Mouse (Mus musculus): ENCODE measurements around the gene Farsb. TPM values are rescaled to one million over a fixed set of nuclear protein-coding genes. Genes with fewer than 3 reads are reported as not detected.
A peak's percentile ranks its signal among the peaks of the same experiment; 100 is the strongest.
"Not testable (repeated sequence)": the region's sequence is repeated elsewhere in the genome, so short reads cannot be mapped to it uniquely, and the experiment has no call there.

The Farsb gene
- polyA plus RNA-seq, 1 experiment from 2014 or later = 123 TPM

GRCm38 (mm10) chr1:78525189-78525886 is 36.6 kb upstream of the Farsb start:
- WGBS = 37% methylated on average over 23 of the region's 23 CpGs

GRCm38 (mm10) chr1:78518907-78519306 is 30.2 kb upstream of the Farsb start:
- no peak for ATAC-seq (ENCODE audit: insufficient number of reproducible peaks, low FRiP score, low TSS enrichment, low read depth)

More at GRCm38 (mm10) chr1:78525189-78525886, 36.6 kb upstream of the Farsb start:
- Histone ChIP-seq H3K9ac (no peak overlapping the region), H3K36me3 (no peaks in the 10 kb centered on the region), H3K27me3 (no peaks in the 10 kb centered on the region), H3K4me3 (replicated peaks) (no peak overlapping the region), H3K27ac (replicated peaks) (no peak overlapping the region), H3K9me3 (replicated peaks) (no peaks in the 10 kb centered on the region), H3K4me1 (no peaks in the 10 kb centered on the region), H3K4me2 (replicated peaks) (no peak overlapping the region)
- no peak for ATAC-seq (ENCODE audit: insufficient number of reproducible peaks, low FRiP score, low TSS enrichment, low read depth)

GRCm38 (mm10) chr1:78512756-78513155 is 24.1 kb upstream of the Farsb start:
- Histone ChIP-seq H3K27me3 (no peaks in the 10 kb centered on the region), H3K4me1 (0 out of 2 replicates have a peak, but pooled peaks cover 4% of the 10 kb centered on the region), H3K9me3 (replicated peaks) (no peaks in the 10 kb centered on the region), H3K9ac (no peak overlapping the region), H3K4me3 (replicated peaks) (no peak overlapping the region), H3K36me3 (no peaks in the 10 kb centered on the region), H3K4me2 (replicated peaks) (no peak overlapping the region), H3K27ac (replicated peaks) (no peak overlapping the region)
- no peak for ATAC-seq (ENCODE audit: insufficient number of reproducible peaks, low FRiP score, low TSS enrichment, low read depth)
- WGBS = 60% methylated on average over 8 of the region's 8 CpGs

More at GRCm38 (mm10) chr1:78518907-78519306, 30.2 kb upstream of the Farsb start:
- 83% methylated on average over 7 of the region's 7 CpGs for WGBS
- Histone ChIP-seq H3K27ac (replicated peaks) (no peak overlapping the region), H3K9ac (no peak overlapping the region), H3K9me3 (replicated peaks) (no peaks in the 10 kb centered on the region), H3K36me3 (no peaks in the 10 kb centered on the region), H3K4me3 (replicated peaks) (no peak overlapping the region), H3K27me3 (no peaks in the 10 kb centered on the region), H3K4me2 (replicated peaks) (no peak overlapping the region), H3K4me1 (no peaks in the 10 kb centered on the region)

- Histone ChIP-seq H3K4me2 (replicated peaks) (peak within 1 kb of the TSS; percentile 53), H3K36me3 (no peaks in the 10 kb centered on the region), H3K9me3 (replicated peaks) (no peaks in the 10 kb centered on the region), H3K27ac (replicated peaks) (no peak within 1 kb of the TSS), H3K4me3 (replicated peaks) (peak within 1 kb of the TSS; percentile 27), H3K9ac (no peak within 1 kb of the TSS), H3K4me1 (0 out of 2 replicates have a peak, but pooled peaks cover 4% of the 10 kb centered on the region), H3K27me3 (no peaks in the 10 kb centered on the region)
- WGBS = 4% methylated on average over 25 of the region's 25 CpGs
- peak; percentile 72; the same call in 1 of the 2 replicates for ATAC-seq (ENCODE audit: insufficient number of reproducible peaks, low FRiP score, low TSS enrichment, low read depth)
Measured at GRCm38 (mm10) chr1:78511621-78512160, 23.0 kb upstream of the Farsb start, which contains the start of gene BC035947. BC035947 (minus strand) TSS chr1:78512158.

- Histone ChIP-seq H3K9me3 (replicated peaks) (no peaks in the 10 kb centered on the region), H3K27me3 (no peaks in the 10 kb centered on the region), H3K9ac (no peak within 1 kb of the TSS), H3K27ac (replicated peaks) (no peak within 1 kb of the TSS), H3K4me2 (replicated peaks) (peak within 1 kb of the TSS; percentile 53), H3K4me3 (replicated peaks) (peak within 1 kb of the TSS; percentile 27), H3K4me1 (0 out of 2 replicates have a peak, but pooled peaks cover 4% of the 10 kb centered on the region), H3K36me3 (no peaks in the 10 kb centered on the region)
- ATAC-seq (ENCODE audit: insufficient number of reproducible peaks, low FRiP score, low TSS enrichment, low read depth) = no peak
- 55% methylated on average over 5 of the region's 5 CpGs for WGBS
Measured at GRCm38 (mm10) chr1:78510862-78511261, 22.2 kb upstream of the Farsb start, which contains the start of gene Mogat1. Mogat1 (plus strand) TSS chr1:78510991.

- Histone ChIP-seq H3K9ac (no peak overlapping the region), H3K4me2 (replicated peaks) (no peak overlapping the region), H3K4me1 (0 out of 2 replicates have a peak, but pooled peaks cover 4% of the 10 kb centered on the region), H3K27me3 (no peaks in the 10 kb centered on the region), H3K27ac (replicated peaks) (no peak overlapping the region), H3K4me3 (replicated peaks) (no peak overlapping the region), H3K9me3 (replicated peaks) (no peaks in the 10 kb centered on the region), H3K36me3 (no peaks in the 10 kb centered on the region)
- no peak for ATAC-seq (ENCODE audit: insufficient number of reproducible peaks, low FRiP score, low TSS enrichment, low read depth)
- WGBS = 44% methylated on average over 1 of the region's 1 CpGs
Measured at GRCm38 (mm10) chr1:78507137-78507536, 18.4 kb upstream of the Farsb start.

- Histone ChIP-seq H3K4me3 (replicated peaks) (no peak overlapping the region), H3K9ac (no peak overlapping the region), H3K4me1 (no peaks in the 10 kb centered on the region), H3K27ac (replicated peaks) (no peak overlapping the region), H3K9me3 (replicated peaks) (no peaks in the 10 kb centered on the region), H3K27me3 (no peaks in the 10 kb centered on the region), H3K36me3 (no peaks in the 10 kb centered on the region), H3K4me2 (replicated peaks) (no peak overlapping the region)
- WGBS = 81% methylated on average over 6 of the region's 6 CpGs
- ATAC-seq (ENCODE audit: insufficient number of reproducible peaks, low FRiP score, low TSS enrichment, low read depth) = no peak
Measured at GRCm38 (mm10) chr1:78502527-78502926, 13.8 kb upstream of the Farsb start.

GRCm38 (mm10) chr1:78501856-78502255 is 13.2 kb upstream of the Farsb start:
- not testable (repeated sequence) for H3K27ac ChIP-seq (replicated peaks); H3K4me2 ChIP-seq (replicated peaks); H3K4me3 ChIP-seq (replicated peaks); H3K36me3 ChIP-seq; H3K4me1 ChIP-seq; H3K9ac ChIP-seq; ATAC-seq (ENCODE audit: insufficient number of reproducible peaks, low FRiP score, low TSS enrichment, low read depth); H3K9me3 ChIP-seq (replicated peaks); H3K27me3 ChIP-seq
- 91% methylated on average over 12 of the region's 12 CpGs for WGBS

- Histone ChIP-seq H3K27me3 (no peaks in the 10 kb centered on the region), H3K4me3 (replicated peaks) (no peak overlapping the region), H3K27ac (replicated peaks) (no peak overlapping the region), H3K9ac (no peak overlapping the region), H3K36me3 (no peaks in the 10 kb centered on the region), H3K9me3 (replicated peaks) (no peaks in the 10 kb centered on the region), H3K4me1 (no peaks in the 10 kb centered on the region), H3K4me2 (replicated peaks) (no peak overlapping the region)
- ATAC-seq (ENCODE audit: insufficient number of reproducible peaks, low FRiP score, low TSS enrichment, low read depth) = no peak
- WGBS = 89% methylated on average over 16 of the region's 16 CpGs
Measured at GRCm38 (mm10) chr1:78501036-78501435, 12.3 kb upstream of the Farsb start.

- Histone ChIP-seq H3K4me2 (replicated peaks) (no peak overlapping the region), H3K27ac (replicated peaks) (no peak overlapping the region), H3K9ac (no peak overlapping the region), H3K9me3 (replicated peaks) (no peaks in the 10 kb centered on the region), H3K4me1 (peaks cover 25% of the 10 kb centered on the region), H3K36me3 (0 out of 2 replicates have a peak, but pooled peaks cover 2% of the 10 kb centered on the region), H3K4me3 (replicated peaks) (peak overlapping the region; percentile 94; the same call in 1 of the 2 replicates), H3K27me3 (no peaks in the 10 kb centered on the region)
- 59% methylated on average over 1 of the region's 1 CpGs for WGBS
- ATAC-seq (ENCODE audit: insufficient number of reproducible peaks, low FRiP score, low TSS enrichment, low read depth) = no peak
Measured at GRCm38 (mm10) chr1:78490143-78490542, 1.4 kb upstream of the Farsb start.

GRCm38 (mm10) chr1:78488427-78488751 is 308 bp downstream of the Farsb start:
- H3K9ac ChIP-seq = peak overlapping the region; percentile 96
- peak overlapping the region; percentile 79 for H3K4me2 ChIP-seq (replicated peaks)
- H3K4me3 ChIP-seq (replicated peaks) = peak overlapping the region; percentile 94
- peaks cover 34% of the 10 kb centered on the region for H3K4me1 ChIP-seq
- H3K36me3 ChIP-seq = 0 out of 2 replicates have a peak, but pooled peaks cover 2% of the 10 kb centered on the region
- no peak for ATAC-seq (ENCODE audit: insufficient number of reproducible peaks, low FRiP score, low TSS enrichment, low read depth)
- no peaks in the 10 kb centered on the region for H3K27me3 ChIP-seq
- WGBS = under 1% methylated on average over 28 of the region's 28 CpGs
- H3K9me3 ChIP-seq (replicated peaks) = no peaks in the 10 kb centered on the region
- H3K27ac ChIP-seq (replicated peaks) = peak overlapping the region; percentile 86

Measured in embryonic facial prominence, embryonic 15.5 days (tissue).